Mouse (Mus musculus) cerebellum, adult 9-10 months (tissue): ENCODE results near the gene Gpatch1.
A peak's percentile ranks its signal among the peaks of the same experiment; 100 is the strongest.

Experiments
- DNase-seq: peaks from one replicate; pipeline ENCODE4 v3.0.0; 2022

Gene Gpatch1

DNA sequence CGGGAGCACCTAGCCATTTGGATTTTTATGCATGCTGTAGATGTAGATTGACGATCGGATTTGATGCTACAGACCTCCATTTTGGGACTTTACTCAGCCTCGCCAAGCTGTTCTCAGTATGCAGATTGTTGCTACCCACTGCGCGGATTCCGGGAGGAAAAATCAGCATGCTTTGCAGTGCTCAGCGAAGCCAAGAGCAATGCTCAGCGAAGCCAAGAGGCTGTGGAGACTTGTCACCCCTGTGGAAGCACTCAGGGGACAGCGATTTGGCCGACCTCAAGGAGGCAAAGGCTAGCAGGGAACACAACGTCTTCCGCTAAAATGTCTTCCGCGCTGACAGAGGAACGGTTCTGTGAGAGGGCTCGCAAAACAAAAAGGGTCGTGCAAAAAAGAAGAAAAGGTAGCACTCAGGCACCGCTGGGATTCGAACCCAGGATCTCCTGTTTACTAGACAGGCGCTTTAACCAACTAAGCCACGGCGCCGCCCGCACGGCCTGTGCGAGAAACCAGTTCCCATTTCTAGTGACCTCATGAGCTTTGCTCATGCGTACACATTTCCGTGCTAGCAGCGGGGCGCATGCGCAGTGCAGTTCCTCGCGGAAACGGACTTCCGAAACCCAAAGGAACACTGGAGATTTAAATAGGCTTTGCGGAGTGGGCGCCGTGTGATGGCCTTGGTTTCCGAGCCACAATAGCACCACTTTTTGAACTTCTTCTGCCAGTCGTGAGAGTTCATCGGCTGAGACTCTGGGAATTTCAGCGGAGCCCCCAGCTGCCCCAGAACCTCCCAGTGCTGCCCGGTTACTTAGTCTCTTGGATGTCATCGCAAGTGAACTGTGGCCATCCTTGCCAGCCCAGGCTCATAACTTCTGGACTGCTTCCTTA, 83.6 kb downstream of the Gpatch1 start:
- peak; percentile 99 for DNase-seq

DNA sequence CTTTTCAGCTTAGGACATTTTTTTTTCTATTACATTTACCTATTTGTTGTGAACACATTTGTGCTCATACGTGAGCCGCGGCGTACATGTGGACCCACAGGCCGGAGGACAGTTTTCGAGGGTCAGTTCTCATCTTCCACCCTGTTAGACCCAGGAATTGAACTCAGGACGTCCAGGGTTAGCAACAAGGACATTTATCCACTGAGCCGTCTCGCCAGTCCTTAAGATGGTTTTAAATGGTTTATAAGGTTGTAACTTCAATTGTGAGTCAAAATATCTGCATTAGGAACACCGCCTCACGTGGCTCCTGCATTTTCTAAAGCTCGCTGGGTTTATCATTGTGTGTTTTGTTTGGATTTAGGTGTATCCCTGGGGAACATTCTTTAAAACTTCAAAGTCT, 84.4 kb downstream of the Gpatch1 start:
- DNase-seq = peak; percentile 52

- DNase-seq = no peak
Measured at GRCm38 (mm10) chr7:35232796-35233455, 85.3 kb downstream of the Gpatch1 start.

DNA sequence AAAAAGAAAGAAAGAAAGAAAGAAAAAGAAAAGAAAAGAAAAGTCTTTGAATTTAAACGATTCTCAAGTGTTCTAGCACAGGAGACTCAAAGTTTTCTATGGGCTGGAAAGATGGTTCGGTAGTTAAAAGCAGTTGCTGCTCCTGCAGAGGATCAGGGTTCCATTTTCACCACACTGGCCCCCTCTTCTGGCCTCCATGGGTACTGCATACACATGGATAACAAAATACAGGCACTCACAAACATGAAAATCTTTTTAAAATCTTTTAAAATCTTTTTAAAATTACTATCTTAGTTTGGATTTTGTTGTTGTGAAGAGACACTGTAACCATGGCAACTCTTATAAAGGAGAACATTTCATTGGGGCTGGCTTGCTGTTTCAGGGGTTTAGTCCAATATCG, 87.9 kb downstream of the Gpatch1 start:
- no peak for DNase-seq
